In genomic region chr3:21403551-21403950, GRCm38 (mm10) we compare ENCODE assay signal across 21 mouse cellular contexts.
DNase-seq lines count a peak whose midpoint lies in the region; ATAC-seq and TF ChIP-seq lines count a peak whose summit lies in the region.
"Had no signal": no experiment of that assay in that cellular context is flagged by ENCODE, and none has a peak within 500 bp of the region (broad histone marks: within the 10 kb centered on the region; RNA-seq: fewer than 3 reads in every experiment).

No protein-coding gene starts in this region.

- no peak for DNase-seq in heart, adult 18-20 months
- DNase-seq in intestine, embryonic 14.5 days (ENCODE audit: low spot score) = no peak
- peak; percentile 22 for DNase-seq in heart, postnatal 4 days
- DNase-seq: adrenal gland, postnatal 36 days; cerebellum, adult 9-10 months; gastrocnemius, postnatal 14 days; kidney, adult 18-20 months; kidney, postnatal 4 days; left cerebral cortex, postnatal 4 days; right cerebral cortex, adult 18-20 months; right cerebral cortex, postnatal 4 days had no signal

- ATAC-seq in heart, embryonic 12.5 days (ENCODE audit: insufficient number of reproducible peaks, low FRiP score) = peak; percentile 82
- ATAC-seq in intestine, embryonic 14.5 days (replicated peaks; ENCODE audit: low FRiP score, low TSS enrichment, low read depth) = peak; percentile 84
- ATAC-seq in intestine, postnatal 0 days = no peak
- ATAC-seq in stomach, embryonic 16.5 days (ENCODE audit: insufficient read depth, low FRiP score) = peak; percentile 92
- ATAC-seq in hindbrain, embryonic 12.5 days (ENCODE audit: low FRiP score) = no peak
- ATAC-seq: forebrain, embryonic 13.5 days; hindbrain, embryonic 16.5 days; lung, postnatal 0 days; Patski had no signal

- no peak overlapping the region for H3K4me2 ChIP-seq in heart, embryonic 12.5 days
- no peak overlapping the region for H3K4me2 ChIP-seq in intestine, embryonic 14.5 days (ENCODE audit: low read length)
- no peak overlapping the region for H3K4me2 ChIP-seq in intestine, postnatal 0 days (replicated peaks; ENCODE audit: low read depth)
- no peak overlapping the region for H3K4me2 ChIP-seq in stomach, embryonic 16.5 days (ENCODE audit: low read depth, low read length)
- no peak overlapping the region for H3K4me2 ChIP-seq in hindbrain, embryonic 12.5 days (replicated peaks)
- H3K4me2 ChIP-seq: forebrain, embryonic 13.5 days; neural tube, embryonic 15.5 days had no signal

- H3K9me3 ChIP-seq in heart, embryonic 12.5 days (replicated peaks) = no peaks in the 10 kb centered on the region
- no peaks in the 10 kb centered on the region for H3K9me3 ChIP-seq in intestine, embryonic 14.5 days (ENCODE audit: control insufficient read depth, low read length)
- H3K9me3 ChIP-seq in intestine, postnatal 0 days (ENCODE audit: control insufficient read depth) = no peaks in the 10 kb centered on the region
- no peaks in the 10 kb centered on the region for H3K9me3 ChIP-seq in stomach, embryonic 16.5 days (replicated peaks; ENCODE audit: control insufficient read depth, low read length)
- H3K9me3 ChIP-seq in hindbrain, embryonic 12.5 days (replicated peaks) = no peaks in the 10 kb centered on the region
- H3K9me3 ChIP-seq: forebrain, embryonic 13.5 days; midbrain, embryonic 10.5 days; neural tube, embryonic 15.5 days had no signal

- no peak overlapping the region for H3K9ac ChIP-seq in heart, embryonic 12.5 days
- no peak overlapping the region for H3K9ac ChIP-seq in intestine, embryonic 14.5 days (ENCODE audit: low read length)
- no peak overlapping the region for H3K9ac ChIP-seq in intestine, postnatal 0 days (ENCODE audit: low read depth, low read length)
- no peak overlapping the region for H3K9ac ChIP-seq in stomach, embryonic 16.5 days (ENCODE audit: low read length)
- H3K9ac ChIP-seq in hindbrain, embryonic 12.5 days = no peak overlapping the region
- H3K9ac ChIP-seq: forebrain, embryonic 13.5 days; neural tube, embryonic 15.5 days had no signal

- 23% methylated on average over 2 of the region's 2 CpGs for WGBS in heart, embryonic 12.5 days
- WGBS in intestine, embryonic 14.5 days = 47% methylated on average over 2 of the region's 2 CpGs
- WGBS in intestine, postnatal 0 days = 70% methylated on average over 2 of the region's 2 CpGs
- WGBS in stomach, embryonic 16.5 days = 62% methylated on average over 2 of the region's 2 CpGs
- WGBS in hindbrain, embryonic 12.5 days = 87% methylated on average over 2 of the region's 2 CpGs

- peak overlapping the region; percentile 68; the same call in 1 of the 2 replicates for H3K27ac ChIP-seq in heart, embryonic 12.5 days (ENCODE audit: poor library complexity, severe bottlenecking)
- peak overlapping the region; percentile 75 for H3K27ac ChIP-seq in intestine, embryonic 14.5 days (ENCODE audit: low read depth)
- H3K27ac ChIP-seq in intestine, postnatal 0 days (ENCODE audit: low read depth, low read length) = no peak overlapping the region
- no peak overlapping the region for H3K27ac ChIP-seq in stomach, embryonic 16.5 days (ENCODE audit: low read length)
- H3K27ac ChIP-seq in hindbrain, embryonic 12.5 days = no peak overlapping the region
- H3K27ac ChIP-seq: forebrain, embryonic 13.5 days; midbrain, embryonic 10.5 days; neural tube, embryonic 15.5 days had no signal

- no peaks in the 10 kb centered on the region for H3K36me3 ChIP-seq in heart, embryonic 12.5 days
- H3K36me3 ChIP-seq in intestine, embryonic 14.5 days (ENCODE audit: control insufficient read depth, insufficient read depth, low read length) = no peaks in the 10 kb centered on the region
- H3K36me3 ChIP-seq in intestine, postnatal 0 days (ENCODE audit: control insufficient read depth, insufficient read depth) = no peaks in the 10 kb centered on the region
- no peaks in the 10 kb centered on the region for H3K36me3 ChIP-seq in stomach, embryonic 16.5 days (ENCODE audit: control insufficient read depth, insufficient read depth, low read length)
- H3K36me3 ChIP-seq in hindbrain, embryonic 12.5 days = no peaks in the 10 kb centered on the region
- H3K36me3 ChIP-seq: midbrain, embryonic 10.5 days; neural tube, embryonic 15.5 days had no signal

- no peaks in the 10 kb centered on the region for H3K27me3 ChIP-seq in heart, embryonic 12.5 days (replicated peaks)
- no peaks in the 10 kb centered on the region for H3K27me3 ChIP-seq in intestine, embryonic 14.5 days (replicated peaks; ENCODE audit: control insufficient read depth, insufficient read depth, low read length)
- no peaks in the 10 kb centered on the region for H3K27me3 ChIP-seq in intestine, postnatal 0 days (replicated peaks; ENCODE audit: control insufficient read depth, insufficient read depth, low read length)
- no peaks in the 10 kb centered on the region for H3K27me3 ChIP-seq in stomach, embryonic 16.5 days (ENCODE audit: control insufficient read depth, insufficient read depth, low read length)
- no peaks in the 10 kb centered on the region for H3K27me3 ChIP-seq in hindbrain, embryonic 12.5 days
- H3K27me3 ChIP-seq: forebrain, embryonic 13.5 days; neural tube, embryonic 15.5 days; Patski had no signal

- H3K4me3 ChIP-seq in heart, embryonic 12.5 days = no peak overlapping the region
- H3K4me3 ChIP-seq in intestine, embryonic 14.5 days (ENCODE audit: low read depth, low read length) = no peak overlapping the region
- H3K4me3 ChIP-seq in intestine, postnatal 0 days (ENCODE audit: low read depth, low read length) = no peak overlapping the region
- H3K4me3 ChIP-seq in stomach, embryonic 16.5 days (replicated peaks; ENCODE audit: low read length) = no peak overlapping the region
- no peak overlapping the region for H3K4me3 ChIP-seq in hindbrain, embryonic 12.5 days
- H3K4me3 ChIP-seq: forebrain, embryonic 13.5 days; midbrain, embryonic 10.5 days; neural tube, embryonic 15.5 days had no signal

- peaks cover 25% of the 10 kb centered on the region for H3K4me1 ChIP-seq in heart, embryonic 12.5 days (replicated peaks)
- H3K4me1 ChIP-seq in intestine, embryonic 14.5 days (replicated peaks; ENCODE audit: control insufficient read depth, insufficient read depth, low read length) = no peaks in the 10 kb centered on the region
- no peaks in the 10 kb centered on the region for H3K4me1 ChIP-seq in intestine, postnatal 0 days (replicated peaks; ENCODE audit: control insufficient read depth, insufficient read depth, low read length)
- H3K4me1 ChIP-seq in stomach, embryonic 16.5 days (ENCODE audit: control insufficient read depth, insufficient read depth, low read length) = no peaks in the 10 kb centered on the region
- H3K4me1 ChIP-seq in hindbrain, embryonic 12.5 days = no peaks in the 10 kb centered on the region
- H3K4me1 ChIP-seq: forebrain, embryonic 13.5 days; midbrain, embryonic 10.5 days; neural tube, embryonic 15.5 days had no signal

- no peak for TF ChIP-seq CTCF in intestine, postnatal 0 days (IDR thresholded peaks at IDR 0.05; ENCODE audit: low read depth)

Comparison
In these comparisons a context has a peak if more than half of its experiments do, and no peak if none do; other contexts are left out.
1. ATAC-seq: peak in heart, embryonic 12.5 days (single experiment), intestine, embryonic 14.5 days (single experiment) and stomach, embryonic 16.5 days (single experiment); none in intestine, postnatal 0 days (single experiment) and hindbrain, embryonic 12.5 days (single experiment).
2. H3K27ac ChIP-seq: peak in heart, embryonic 12.5 days (single experiment) and intestine, embryonic 14.5 days (single experiment); none in intestine, postnatal 0 days (single experiment), stomach, embryonic 16.5 days (single experiment) and hindbrain, embryonic 12.5 days (single experiment).